ENCODE assay signal across 27 mouse cellular contexts in genomic region chr12:75277425-75277824, GRCm38 (mm10). TPM values are rescaled to one million over a fixed set of nuclear protein-coding genes. Genes with fewer than 3 reads are reported as not detected.
DNase-seq lines count a peak whose midpoint lies in the region; ATAC-seq and TF ChIP-seq lines count a peak whose summit lies in the region.
"Had no signal": no experiment of that assay in that cellular context is flagged by ENCODE, and none has a peak within 500 bp of the region (broad histone marks: within the 10 kb centered on the region; RNA-seq: fewer than 3 reads in every experiment).

No protein-coding gene starts in this region.

- H3K27me3 ChIP-seq in MEL (ENCODE audit: control insufficient read depth in 1 of 2, insufficient read depth in 2 of 2, low read length in 2 of 2): peaks cover 0 to under 1% of the 10 kb centered on the region in 2 experiments; a peak in 1 of 4 replicates
- H3K27me3 ChIP-seq in hindbrain, embryonic 12.5 days: no peaks in the 10 kb centered on the region
- no peaks in the 10 kb centered on the region for H3K27me3 ChIP-seq in forebrain, embryonic 16.5 days (replicated peaks; ENCODE audit: control insufficient read depth, insufficient read depth, low read length)
- H3K27me3 ChIP-seq: embryonic facial prominence, embryonic 13.5 days; forebrain, embryonic 12.5 days; forebrain, embryonic 15.5 days; hindbrain, embryonic 15.5 days had no signal

- no peaks in the 10 kb centered on the region for H3K79me2 ChIP-seq in MEL (ENCODE audit: control insufficient read depth, insufficient read depth, low read length, poor library complexity)

- peaks cover 0 to 10% of the 10 kb centered on the region in 2 experiments; a peak in 2 of 4 replicates for H3K36me3 ChIP-seq in MEL (ENCODE audit: control insufficient read depth in 1 of 2, insufficient read depth in 2 of 2, low read length in 2 of 2)
- H3K36me3 ChIP-seq in hindbrain, embryonic 12.5 days: no peaks in the 10 kb centered on the region
- no peaks in the 10 kb centered on the region for H3K36me3 ChIP-seq in forebrain, embryonic 16.5 days (ENCODE audit: control insufficient read depth, insufficient read depth)
- H3K36me3 ChIP-seq: embryonic facial prominence, embryonic 10.5 days; embryonic facial prominence, embryonic 13.5 days; forebrain, embryonic 12.5 days; forebrain, embryonic 15.5 days; heart, embryonic 10.5 days; heart, embryonic 13.5 days; hindbrain, embryonic 15.5 days had no signal

- WGBS in hindbrain, embryonic 12.5 days: 97% methylated on average over 2 of the region's 2 CpGs
- 90% methylated on average over 2 of the region's 2 CpGs for WGBS in forebrain, embryonic 16.5 days

- TF ChIP-seq POLR2A in MEL (IDR thresholded peaks at IDR 0.05; ENCODE audit: control insufficient read depth in 1 of 2, insufficient read depth in 1 of 2, low read depth in 1 of 2, low read length in 2 of 2, poor library complexity in 1 of 2): no peak

- ATAC-seq in megakaryocyte, adult 5-6 weeks (ENCODE audit: poor library complexity, severe bottlenecking): peak; percentile 74
- no peak for ATAC-seq in hindbrain, embryonic 12.5 days (ENCODE audit: low FRiP score)
- ATAC-seq in forebrain, embryonic 16.5 days: no peak
- ATAC-seq: CD4-positive, CD25-positive, alpha-beta regulatory T cell, adult 4 months; forebrain, embryonic 15.5 days; Patski had no signal

- no peaks in the 10 kb centered on the region for H3K9me3 ChIP-seq in MEL (replicated peaks; ENCODE audit: insufficient read depth, low read length)
- H3K9me3 ChIP-seq in hindbrain, embryonic 12.5 days (replicated peaks): no peaks in the 10 kb centered on the region
- H3K9me3 ChIP-seq in forebrain, embryonic 16.5 days (ENCODE audit: control insufficient read depth, low read length): no peaks in the 10 kb centered on the region
- H3K9me3 ChIP-seq: embryonic facial prominence, embryonic 10.5 days; embryonic facial prominence, embryonic 13.5 days; forebrain, embryonic 12.5 days; forebrain, embryonic 15.5 days; heart, embryonic 10.5 days; heart, embryonic 13.5 days; hindbrain, embryonic 15.5 days had no signal

- H3K4me1 ChIP-seq in MEL (ENCODE audit: control insufficient read depth in 1 of 2, insufficient read depth in 2 of 2, low read length in 2 of 2): peaks cover 2 to 13% of the 10 kb centered on the region in 2 experiments; a peak in 2 of 4 replicates
- H3K4me1 ChIP-seq in hindbrain, embryonic 12.5 days: no peaks in the 10 kb centered on the region
- H3K4me1 ChIP-seq in forebrain, embryonic 16.5 days (replicated peaks; ENCODE audit: control insufficient read depth, insufficient read depth, low read length): no peaks in the 10 kb centered on the region
- H3K4me1 ChIP-seq: embryonic facial prominence, embryonic 10.5 days; embryonic facial prominence, embryonic 13.5 days; forebrain, embryonic 12.5 days; forebrain, embryonic 15.5 days; heart, embryonic 10.5 days; hindbrain, embryonic 15.5 days had no signal

- peak; percentile 87 to 90 for TF ChIP-seq EP300 in MEL (IDR thresholded peaks at IDR 0.05; ENCODE audit: low read depth in 1 of 2, low read length in 2 of 2)

- H3K9ac ChIP-seq in MEL (ENCODE audit: control insufficient read depth, low read depth, low read length, poor library complexity, severe bottlenecking): no peak overlapping the region
- no peak overlapping the region for H3K9ac ChIP-seq in hindbrain, embryonic 12.5 days
- no peak overlapping the region for H3K9ac ChIP-seq in forebrain, embryonic 16.5 days (replicated peaks; ENCODE audit: low read depth, low read length)
- H3K9ac ChIP-seq: embryonic facial prominence, embryonic 13.5 days; forebrain, embryonic 12.5 days; forebrain, embryonic 15.5 days; heart, embryonic 13.5 days; hindbrain, embryonic 15.5 days had no signal

- H3K4me2 ChIP-seq in hindbrain, embryonic 12.5 days (replicated peaks): no peak overlapping the region
- no peak overlapping the region for H3K4me2 ChIP-seq in forebrain, embryonic 16.5 days (ENCODE audit: low read length)
- H3K4me2 ChIP-seq: embryonic facial prominence, embryonic 13.5 days; forebrain, embryonic 12.5 days; forebrain, embryonic 15.5 days; heart, embryonic 13.5 days; hindbrain, embryonic 15.5 days had no signal

- no peak overlapping the region for H3K27ac ChIP-seq in MEL (ENCODE audit: control insufficient read depth, low read depth, low read length)
- no peak overlapping the region for H3K27ac ChIP-seq in hindbrain, embryonic 12.5 days
- H3K27ac ChIP-seq in forebrain, embryonic 16.5 days (ENCODE audit: low read length): no peak overlapping the region
- H3K27ac ChIP-seq: embryonic facial prominence, embryonic 10.5 days; embryonic facial prominence, embryonic 13.5 days; forebrain, embryonic 12.5 days; forebrain, embryonic 15.5 days; heart, adult 2 months; heart, embryonic 10.5 days; heart, embryonic 13.5 days; hindbrain, embryonic 15.5 days had no signal

- TF ChIP-seq CTCF in MEL (IDR thresholded peaks at IDR 0.05 in 2 of 3, conservative IDR thresholded peaks at IDR 0.05 in 1 of 3; ENCODE audit: control insufficient read depth in 1 of 3, insufficient read depth in 1 of 3, low read depth in 2 of 3, low read length in 3 of 3, poor library complexity in 1 of 3, severe bottlenecking in 1 of 3): peak in 1 of 3 experiments; percentile 23; a peak in 2 of 6 replicates

- H3K4me3 ChIP-seq in MEL (ENCODE audit: control insufficient read depth in 1 of 2, insufficient read depth in 1 of 2, low read depth in 2 of 2, low read length in 2 of 2): no peak overlapping the region
- no peak overlapping the region for H3K4me3 ChIP-seq in hindbrain, embryonic 12.5 days
- no peak overlapping the region for H3K4me3 ChIP-seq in forebrain, embryonic 16.5 days (replicated peaks; ENCODE audit: low read length)
- H3K4me3 ChIP-seq: embryonic facial prominence, embryonic 10.5 days; embryonic facial prominence, embryonic 13.5 days; erythroblast, embryonic 14.5 days; forebrain, embryonic 12.5 days; forebrain, embryonic 15.5 days; heart, adult 2 months; heart, embryonic 10.5 days; heart, embryonic 13.5 days; hindbrain, embryonic 15.5 days had no signal

- DNase-seq in MEL (ENCODE audit: low read depth, low spot score) (peak; percentile 71), MEL-GATA-1-ER (ENCODE audit: extremely low read depth, low read depth) (peak; percentile 79), liver (no peak)
- DNase-seq: adrenal gland, postnatal 14 days; cerebellum, adult 11 months; cerebellum, adult 2 months; cerebellum, adult 9-11 months; cerebellum, postnatal 25 days; embryo, embryonic 11 days; gastrocnemius, postnatal 10 days; gastrocnemius, postnatal 36 days; heart, adult 2 months; heart, postnatal 14 days; heart, postnatal 4 days had no signal

- TF ChIP-seq RAD21 in MEL (IDR thresholded peaks at IDR 0.05; ENCODE audit: low read depth, low read length): peak; percentile 1; the same call in 1 of the 2 replicates

TF ChIP-seq in MEL, 35 proteins besides CTCF, POLR2A, EP300 and RAD21:
- TF ChIP-seq MAFK (IDR thresholded peaks at IDR 0.05; ENCODE audit: borderline replicate concordance, low read depth, low read length) (no peak), CHD2 (IDR thresholded peaks at IDR 0.05; ENCODE audit: low read length) (no peak), JUND (IDR thresholded peaks at IDR 0.05; ENCODE audit: low read depth, low read length) (no peak), MYC (IDR thresholded peaks at IDR 0.05; ENCODE audit: low read depth, low read length) (no peak), ETS1 (IDR thresholded peaks at IDR 0.05; ENCODE audit: low read depth, low read length) (peak; percentile 63), MYB (IDR thresholded peaks at IDR 0.05; ENCODE audit: low read depth, low read length) (no peak), UBTF (IDR thresholded peaks at IDR 0.05; ENCODE audit: borderline replicate concordance, insufficient read depth, low read depth, low read length) (no peak), TCF12 (IDR thresholded peaks at IDR 0.05; ENCODE audit: low read depth, low read length) (peak; percentile 92), ZNF384 (IDR thresholded peaks at IDR 0.05; ENCODE audit: low read depth, low read length) (no peak), USF1 (IDR thresholded peaks at IDR 0.05; ENCODE audit: low read depth, low read length) (no peak), RCOR1 (IDR thresholded peaks at IDR 0.05; ENCODE audit: low read depth, low read length) (peak; percentile 88; the same call in 1 of the 2 replicates), POLR2AphosphoS2 (IDR thresholded peaks at IDR 0.05; ENCODE audit: low read length) (no peak), HCFC1 (IDR thresholded peaks at IDR 0.05; ENCODE audit: low read depth, low read length) (no peak), TBP (IDR thresholded peaks at IDR 0.05; ENCODE audit: low read depth, low read length) (no peak), NRF1 (IDR thresholded peaks at IDR 0.05; ENCODE audit: insufficient read depth, low read depth, low read length, poor library complexity, severe bottlenecking) (no peak), POLR2AphosphoS5 (IDR thresholded peaks at IDR 0.05; ENCODE audit: borderline replicate concordance, low read depth, low read length) (no peak), KAT2A (conservative IDR thresholded peaks at IDR 0.05; ENCODE audit: low read depth, low read length) (no peak), MXI1 (IDR thresholded peaks at IDR 0.05; ENCODE audit: low read depth, low read length) (no peak), E2F4 (IDR thresholded peaks at IDR 0.05; ENCODE audit: borderline replicate concordance, low read depth, low read length) (no peak), SIN3A (IDR thresholded peaks at IDR 0.05; ENCODE audit: low read length) (no peak), GABPA (IDR thresholded peaks at IDR 0.05; ENCODE audit: low read depth, low read length) (no peak), ZMIZ1 (IDR thresholded peaks at IDR 0.05; ENCODE audit: low read depth, low read length) (no peak), GATA1 (IDR thresholded peaks at IDR 0.05; ENCODE audit: low read depth, low read length) (peak; percentile 85), TAL1 (IDR thresholded peaks at IDR 0.05; ENCODE audit: low read length) (peak; percentile 64)

RNA-seq across cellular contexts. Expression of gene Rhoj, which starts 30.7 kb away (rescaled TPM):
- total RNA-seq in MEL (2012; rRNA removed): not detected in 2 replicates
- not detected for polyA plus RNA-seq in MEL (2012; ENCODE audit: insufficient read depth in 1 of 2, insufficient read length in 2 of 2, low read depth in 1 of 2, low replicate concordance in 2 of 2, missing spikeins in 1 of 2)
- total RNA-seq in megakaryocyte, adult 5-6 weeks (2015): not detected in 2 replicates
- 0.18 TPM in 1 of 2 replicates, not detected in the other for total RNA-seq in megakaryocyte, adult 5-6 weeks (2017)
- 44.0 and 47.3 TPM in 2 replicates for polyA plus RNA-seq in hindbrain, embryonic 12.5 days (2016; fragmentation: Nextera tagmentation; extraction: Ambion mirVana)
- 14.6 and 19.6 TPM in 2 replicates for polyA plus RNA-seq in forebrain, embryonic 16.5 days (2015; fragmentation: Nextera tagmentation; extraction: Ambion mirVana)

Comparison
In these comparisons a context has a peak if more than half of its experiments do, and no peak if none do; other contexts are left out.
1. RNA of gene Rhoj, which starts 30.7 kb away (polyA plus RNA-seq): 44.0 to 47.3 TPM in hindbrain, embryonic 12.5 days and 14.6 to 19.6 TPM in forebrain, embryonic 16.5 days; not detected in MEL; every median in the first group is over 10 times any median in the second.